Mouse (Mus musculus): ENCODE data around the gene Gm3173. TPM values are rescaled to one million over a fixed set of nuclear protein-coding genes. Genes with fewer than 3 reads are reported as not detected.

Gene Gm3173
- polyA plus RNA-seq, 1 experiment from 2014 or later, result not detected

Other genes starting within 250 kb of the Gm3173 start
- gene Gm2974, start 248.4 kb upstream of the Gm3173 start, polyA plus RNA-seq (2016; fragmentation: Nextera tagmentation; extraction: Ambion mirVana), result 0.68 and 0.98 TPM in 2 replicates
- not detected in 2 replicates for gene Gm3138, start 181.4 kb upstream of the Gm3173 start, polyA plus RNA-seq (2016; fragmentation: Nextera tagmentation; extraction: Ambion mirVana)
- not detected in 2 replicates for gene Gm3149, start 113.7 kb upstream of the Gm3173 start, polyA plus RNA-seq (2016; fragmentation: Nextera tagmentation; extraction: Ambion mirVana)
- 0.40 and 0.58 TPM in 2 replicates for gene 2610042L04Rik, start 96.2 kb upstream of the Gm3173 start, polyA plus RNA-seq (2016; fragmentation: Nextera tagmentation; extraction: Ambion mirVana)
- not detected in 2 replicates for gene Gm3159, start 33.5 kb upstream of the Gm3173 start, polyA plus RNA-seq (2016; fragmentation: Nextera tagmentation; extraction: Ambion mirVana)
- gene Gm3164, start 15.5 kb upstream of the Gm3173 start, polyA plus RNA-seq (2016; fragmentation: Nextera tagmentation; extraction: Ambion mirVana), result 0.68 and 0.86 TPM in 2 replicates
- not detected in 2 replicates for gene Gm3182, start 50.8 kb downstream of the Gm3173 start, polyA plus RNA-seq (2016; fragmentation: Nextera tagmentation; extraction: Ambion mirVana)
- not detected in 2 replicates for gene Gm3047, start 124.4 kb downstream of the Gm3173 start, polyA plus RNA-seq (2016; fragmentation: Nextera tagmentation; extraction: Ambion mirVana)
- not detected in 2 replicates for gene Gm8159, start 201.4 kb downstream of the Gm3173 start, polyA plus RNA-seq (2016; fragmentation: Nextera tagmentation; extraction: Ambion mirVana)
- not detected in 2 replicates for gene Gm3239, start 233.2 kb downstream of the Gm3173 start, polyA plus RNA-seq (2016; fragmentation: Nextera tagmentation; extraction: Ambion mirVana)

Measured in hindbrain, embryonic 10.5 days (tissue).